Mouse (Mus musculus) urinary bladder, postnatal 14 days (tissue): ENCODE results near the gene Tubal3.
"Not testable (repeated sequence)": the region's sequence is repeated elsewhere in the genome, so short reads cannot be mapped to it uniquely, and the experiment has no call there.

Experiments
- DNase-seq: peaks from one replicate; pipeline ENCODE4 v3.0.0; 2021; ENCODE audit warnings: low spot score

The Tubal3 gene

DNA sequence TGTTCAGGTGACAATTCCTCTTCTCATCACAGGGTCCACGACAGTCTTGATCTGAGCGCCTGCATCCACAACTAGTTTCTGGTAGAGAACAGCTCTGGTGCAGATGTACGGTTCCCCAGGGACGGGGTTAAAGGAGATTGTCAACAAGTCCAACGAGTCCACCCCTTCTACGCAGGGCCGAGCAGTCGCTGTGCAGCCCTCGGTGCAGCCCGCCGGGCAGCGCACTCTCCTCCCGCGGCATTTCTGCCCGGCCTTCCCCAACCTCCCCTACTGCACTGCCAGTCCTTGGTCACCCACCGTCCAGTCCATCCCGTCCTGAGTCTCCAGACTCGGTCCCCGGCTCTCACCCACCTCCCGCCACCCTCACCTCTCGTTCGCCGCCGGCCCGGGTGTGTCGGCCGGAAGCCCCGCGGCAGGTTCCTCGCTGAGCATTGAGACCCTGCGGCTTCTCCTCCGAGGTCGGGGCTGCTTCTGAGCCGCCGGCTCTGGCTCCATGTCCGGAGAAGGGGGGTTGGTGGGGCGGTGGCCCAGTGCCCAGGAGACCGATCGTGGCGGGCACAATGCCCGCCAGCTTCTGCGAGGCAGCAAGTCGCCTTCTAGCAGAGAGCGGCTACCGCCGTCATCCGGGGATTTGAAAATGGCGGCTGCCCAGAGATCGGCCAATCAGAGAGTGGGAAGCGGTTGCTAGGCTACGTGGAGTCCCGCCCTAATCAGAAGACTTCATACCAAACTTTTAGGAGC is at the start of gene Tubal3, which contains the start of gene Net1:
Tubal3 (plus strand) TSS at position 704 of the 741 bp plus-strand sequence.
Net1 (minus strand) TSS at position 650 of the 741 bp plus-strand sequence.
- peak; percentile 87 for DNase-seq

DNA sequence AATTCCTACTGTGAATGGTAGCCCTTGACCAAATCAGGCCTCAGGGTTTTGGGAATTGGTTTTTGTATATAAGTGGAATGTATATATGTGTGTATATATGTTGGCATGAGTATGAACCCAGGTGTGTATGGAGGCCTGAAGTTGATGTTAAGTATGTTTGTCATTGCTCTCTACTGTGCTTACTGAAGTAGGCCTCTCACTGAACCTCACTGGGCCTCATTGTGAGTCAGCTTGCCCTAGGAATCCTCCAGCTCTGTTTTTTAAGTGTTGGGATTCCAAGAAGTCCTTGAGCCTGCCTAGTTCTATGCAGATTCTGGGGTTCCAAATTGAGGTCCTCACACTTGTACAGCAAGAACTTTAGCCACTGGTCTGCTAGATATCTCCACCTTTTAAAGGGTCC is 48.2 kb upstream of the Tubal3 start:
- DNase-seq = no peak

DNA sequence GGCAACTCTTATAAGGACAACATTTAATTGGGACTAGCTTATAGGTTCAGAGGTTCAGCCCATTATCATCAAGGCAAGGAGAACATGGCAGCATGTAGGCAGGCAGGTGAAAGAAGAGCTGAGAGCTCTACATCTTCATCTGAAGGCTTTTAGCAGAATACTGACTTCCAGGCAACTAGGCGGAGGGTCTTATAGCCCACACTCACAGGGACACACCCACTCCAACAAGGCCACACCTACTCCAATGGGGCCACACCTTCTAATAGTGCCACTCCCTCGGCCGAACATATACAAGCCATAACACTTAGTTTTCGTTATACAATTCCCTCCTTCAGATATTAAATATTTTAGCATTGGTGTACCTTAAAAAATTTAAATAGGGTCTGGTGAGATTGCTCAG is 45.2 kb upstream of the Tubal3 start:
- no peak for DNase-seq

DNA sequence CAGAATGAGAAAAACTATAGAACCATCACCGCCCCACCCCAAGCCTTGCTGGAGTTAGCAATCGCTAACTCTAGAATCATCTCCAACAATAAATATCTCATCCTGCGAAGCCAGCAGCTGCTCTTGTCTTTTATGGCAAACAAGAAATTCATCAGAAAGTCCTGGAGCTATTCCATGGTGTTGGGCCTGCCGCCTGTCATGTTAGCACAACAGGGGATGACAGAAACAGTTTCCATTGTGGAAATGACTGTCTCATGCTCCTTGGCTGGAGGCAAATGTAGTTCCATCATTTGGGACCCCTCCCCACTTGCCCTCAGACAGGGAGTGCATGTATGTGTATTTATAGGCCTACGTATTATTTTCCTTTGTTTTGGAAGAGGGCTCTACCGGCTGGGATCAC is 41.6 kb upstream of the Tubal3 start:
- no peak for DNase-seq

DNA sequence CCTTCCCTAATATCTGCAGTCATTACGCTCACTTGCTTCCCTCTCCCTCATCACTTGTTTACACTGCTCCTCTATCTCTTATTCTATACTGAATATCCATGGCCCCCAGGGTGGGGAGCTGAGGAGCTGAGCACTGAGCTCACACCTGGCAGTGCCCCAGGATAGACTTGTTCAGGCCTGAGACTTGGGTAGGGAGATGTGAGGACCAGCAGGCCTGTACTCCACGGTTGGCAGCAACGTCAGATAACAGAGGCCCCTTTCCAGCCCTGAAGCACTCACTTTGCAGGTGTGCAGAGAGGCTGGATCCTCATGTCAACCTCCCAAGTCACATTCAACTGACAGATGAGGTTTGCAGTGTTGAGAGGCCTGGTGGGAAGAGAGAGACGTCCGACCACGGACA is 40.9 kb upstream of the Tubal3 start:
- DNase-seq = peak; percentile 67

DNA sequence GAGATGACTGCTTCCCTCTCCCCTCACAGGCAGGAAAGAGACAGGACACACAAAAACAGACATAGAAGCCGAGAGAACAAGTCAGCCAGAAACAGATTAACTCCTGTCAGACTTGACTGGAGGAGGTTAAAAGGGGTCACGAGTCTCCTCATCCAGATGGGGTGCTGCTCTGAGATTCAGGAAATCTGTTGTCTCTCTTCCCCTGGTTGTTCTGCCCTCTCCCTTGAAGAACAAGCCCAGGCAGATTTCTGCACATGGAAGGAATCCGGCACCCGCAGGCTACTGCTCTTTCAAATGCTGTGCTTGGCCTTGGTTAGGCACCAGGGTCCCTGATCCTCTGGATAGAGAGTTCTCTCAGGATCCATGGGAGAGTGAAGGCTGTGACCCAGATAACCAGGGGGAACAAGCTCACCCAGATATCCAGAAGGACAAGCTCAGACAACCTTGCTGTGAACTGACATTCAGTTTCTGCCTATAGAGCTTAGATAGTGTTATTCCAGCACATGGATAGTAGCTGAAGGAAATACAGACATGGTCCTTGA is 40.3 kb upstream of the Tubal3 start:
- DNase-seq = peak; percentile 41

DNA sequence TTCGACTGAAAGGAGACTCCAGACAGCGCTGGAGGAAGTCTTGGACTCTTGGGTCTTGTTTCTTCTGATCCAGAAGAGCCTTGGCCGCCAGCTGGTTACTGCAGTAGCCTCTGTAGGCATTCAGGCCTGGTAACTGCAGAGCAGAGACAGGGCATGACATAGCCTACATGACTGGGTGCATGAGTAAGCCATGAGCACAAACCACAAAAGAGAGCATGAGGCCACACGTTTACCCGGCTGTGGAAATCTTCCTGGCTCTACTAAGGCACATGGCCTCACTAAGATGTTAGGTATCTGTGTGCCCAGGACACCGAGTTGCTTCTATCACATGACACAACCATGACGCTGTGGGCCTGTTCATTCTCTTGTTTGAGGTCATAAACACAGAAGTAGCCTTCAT is 31.4 kb upstream of the Tubal3 start:
- DNase-seq = no peak

DNA sequence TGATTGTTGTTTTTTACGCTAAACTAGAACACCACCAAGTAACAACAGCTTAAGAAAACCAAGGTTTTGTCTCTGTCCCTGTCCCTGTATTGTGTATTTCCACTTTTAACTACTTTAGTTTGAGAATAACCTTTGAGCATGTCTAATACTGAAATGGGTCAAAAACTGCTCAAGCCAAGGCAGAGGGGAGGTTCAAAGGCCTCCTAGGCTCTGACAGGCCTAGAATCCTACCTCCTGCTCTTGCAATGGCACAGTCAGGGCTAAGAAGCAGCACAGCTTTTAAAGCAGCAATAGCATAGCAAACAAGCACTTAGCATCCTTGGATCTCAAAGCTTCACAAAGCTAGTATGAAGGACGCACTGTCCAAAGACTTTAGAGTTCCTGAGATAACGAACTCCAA is 29.0 kb upstream of the Tubal3 start:
- DNase-seq = no peak

DNA sequence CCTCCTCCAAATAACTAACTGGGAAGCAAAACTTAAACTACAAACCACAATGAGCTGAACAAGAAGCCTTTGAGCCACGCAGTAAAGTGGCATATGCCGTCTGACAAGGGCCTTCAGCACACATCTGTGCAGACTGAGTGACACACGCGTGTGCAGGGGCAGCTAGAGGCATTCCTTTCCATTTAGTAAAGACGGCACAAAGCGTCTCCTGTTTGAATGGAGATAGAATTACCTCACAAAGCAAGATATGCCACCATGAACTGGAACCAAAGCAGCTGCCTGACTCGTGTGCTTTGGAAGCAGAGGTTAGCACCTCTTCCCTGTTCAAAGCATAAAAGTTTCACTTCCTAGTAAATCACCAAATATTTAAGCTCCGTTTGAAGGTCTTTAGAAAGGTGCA is 28.0 kb upstream of the Tubal3 start:
- no peak for DNase-seq

DNA sequence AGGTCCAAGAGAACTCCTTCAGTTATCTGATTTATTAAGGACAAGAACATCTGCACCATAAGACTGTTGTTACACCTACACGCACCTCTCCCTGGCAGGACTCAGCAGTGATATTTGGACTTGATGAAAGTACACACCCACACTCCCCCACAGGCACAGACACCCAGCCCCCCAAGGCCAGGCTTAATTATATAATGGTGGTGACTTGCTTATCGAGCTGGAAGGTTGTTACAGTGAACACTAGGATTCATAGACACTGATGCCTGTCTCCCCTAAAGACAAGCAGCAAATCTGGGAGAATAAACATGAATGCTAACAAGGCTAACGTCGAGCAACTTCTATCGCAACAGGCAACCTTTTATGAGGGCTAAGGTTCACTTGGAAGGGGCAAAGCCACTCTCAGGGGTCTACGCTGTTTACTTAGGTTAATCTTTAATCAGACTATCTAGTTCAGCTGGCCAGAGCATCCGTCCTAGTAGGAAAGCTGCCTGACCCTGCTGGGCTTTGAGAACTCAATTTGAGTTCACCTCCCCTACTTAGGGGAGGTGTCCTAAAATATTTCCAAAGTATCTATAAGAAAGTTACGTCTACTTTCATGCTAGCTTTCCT is 26.5 kb upstream of the Tubal3 start:
- DNase-seq = no peak

DNA sequence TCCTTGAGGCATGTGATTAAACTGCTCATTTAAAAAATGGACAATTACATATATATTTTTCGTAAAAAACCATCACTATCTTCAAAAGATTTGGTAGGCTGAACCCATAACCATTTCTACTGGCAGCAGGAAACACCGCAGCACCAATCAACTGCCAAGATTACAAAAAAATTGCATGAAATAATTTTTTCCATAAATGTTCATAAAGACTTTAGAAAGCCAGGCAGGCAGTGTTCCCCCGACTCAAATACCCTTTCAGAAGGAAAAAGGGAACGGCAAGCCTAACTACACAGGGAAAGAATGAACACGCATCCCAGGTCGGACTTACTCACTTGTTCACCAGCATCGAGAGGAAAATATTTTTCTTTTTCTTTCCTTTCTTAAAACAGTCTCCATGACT is 25.5 kb upstream of the Tubal3 start:
- no peak for DNase-seq

DNA sequence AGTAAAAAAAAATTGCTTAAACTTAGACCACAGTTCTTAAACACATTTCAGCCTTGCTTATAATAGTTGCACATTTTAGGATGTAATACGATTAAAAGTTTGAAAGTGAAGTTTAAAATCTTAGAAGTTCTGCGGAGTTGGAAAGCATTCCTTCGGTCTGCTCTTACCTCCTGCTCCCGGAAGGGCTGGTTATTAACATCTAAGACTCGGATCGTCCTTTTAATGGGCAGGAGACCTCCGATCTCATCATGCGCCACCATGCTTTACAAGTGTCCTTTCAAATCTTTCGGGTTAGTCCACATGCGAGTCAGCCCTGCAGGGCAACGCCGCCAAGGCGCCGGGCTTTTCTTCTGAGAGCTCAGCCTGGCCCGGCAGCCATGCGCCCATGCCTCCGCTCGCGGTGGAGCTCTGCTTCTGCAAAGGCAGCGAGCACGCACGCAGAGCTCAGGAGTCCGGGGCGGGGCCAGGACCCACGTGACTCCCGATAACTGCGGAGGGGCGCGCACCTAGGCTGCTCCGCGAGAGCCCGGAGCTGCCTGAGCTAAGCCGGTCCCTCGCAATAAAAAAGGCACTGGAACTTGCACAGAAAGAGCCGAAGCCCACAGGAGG is 24.8 kb upstream of the Tubal3 start:
- DNase-seq = peak; percentile 94

DNA sequence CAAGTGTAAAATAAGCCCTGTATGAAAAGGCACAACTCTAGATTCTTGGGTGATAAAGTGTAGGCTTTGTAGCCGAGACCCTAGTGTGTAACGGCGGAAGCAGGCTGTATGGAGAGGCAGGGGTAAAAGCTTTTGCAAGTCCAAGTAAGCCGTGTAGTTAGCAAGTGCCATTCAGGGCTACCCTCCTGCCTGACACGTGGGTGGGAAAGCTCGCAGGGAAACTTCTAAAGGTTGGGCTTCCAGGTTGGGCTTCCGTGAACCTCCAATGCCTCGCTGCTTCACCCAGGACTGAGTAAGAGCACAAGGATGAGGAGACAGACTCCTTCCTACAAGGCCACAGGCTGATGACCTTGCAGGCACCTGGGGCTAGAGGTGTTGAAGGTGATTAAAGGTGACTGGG is 23.5 kb upstream of the Tubal3 start:
- no peak for DNase-seq

DNA sequence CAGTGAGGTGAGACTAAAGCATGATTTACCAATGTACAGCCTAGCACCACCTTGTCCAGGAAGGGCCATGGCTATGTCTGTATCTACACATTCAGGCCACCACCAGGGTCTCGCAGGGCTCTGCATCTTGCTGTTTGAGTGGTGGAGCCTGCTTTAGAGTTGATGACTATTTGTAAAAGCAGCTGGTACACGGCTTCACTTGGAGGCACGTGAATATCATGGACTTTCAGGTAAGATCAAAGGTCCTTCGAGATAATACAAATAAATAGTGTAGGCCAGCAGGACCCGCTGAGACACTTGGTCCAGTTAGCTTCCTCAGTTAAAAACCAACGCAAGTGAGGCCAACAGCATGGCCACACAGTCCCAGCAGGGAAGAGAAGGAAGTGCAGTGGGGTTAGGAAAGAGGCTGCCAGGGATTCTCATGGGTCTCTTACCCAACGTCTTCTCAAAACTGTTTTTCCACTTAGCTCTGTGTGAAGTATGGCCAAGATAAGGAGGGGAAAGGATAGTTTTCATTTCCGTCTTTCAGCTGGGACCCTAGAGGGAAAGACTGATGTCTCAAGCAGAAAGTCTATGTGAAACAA is 22.6 kb upstream of the Tubal3 start:
- no peak for DNase-seq

DNA sequence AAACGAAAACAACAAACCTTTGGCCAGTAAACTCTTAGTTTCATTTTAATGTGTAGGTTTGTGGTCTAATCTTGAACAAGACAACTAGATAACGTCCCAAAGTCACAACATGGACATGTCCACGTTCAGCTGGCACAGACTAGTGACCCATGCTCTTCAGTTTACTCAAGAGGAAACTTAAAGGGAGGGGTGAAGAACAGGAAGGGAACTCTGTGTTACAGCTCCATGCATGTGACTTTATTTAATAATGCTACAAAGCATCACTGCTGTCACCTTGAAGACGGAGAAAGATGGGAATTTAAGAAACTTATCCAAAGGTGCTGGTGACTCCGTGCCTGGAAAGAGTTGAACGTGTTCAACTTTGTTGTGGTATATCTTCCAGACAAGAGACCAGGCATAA is 22.0 kb upstream of the Tubal3 start:
- no peak for DNase-seq

DNA sequence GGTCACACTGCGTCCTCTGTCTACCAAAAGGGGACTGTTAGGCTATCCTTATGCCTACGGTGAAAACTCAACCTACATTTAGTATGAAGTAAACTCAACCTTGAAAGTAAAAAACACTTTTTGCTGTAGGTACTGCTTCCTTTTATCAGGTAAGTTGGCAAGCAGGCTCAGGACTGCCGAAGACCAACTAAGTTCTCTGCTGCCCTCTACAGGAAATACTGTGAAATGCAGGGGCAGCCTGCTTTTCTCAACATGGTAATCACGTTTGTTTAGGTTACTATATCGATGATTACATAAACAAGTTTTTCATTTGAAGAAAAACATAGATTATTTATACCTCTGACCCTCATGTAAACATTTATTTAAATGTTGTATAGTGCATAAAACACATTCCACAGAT is 21.2 kb upstream of the Tubal3 start:
- peak; percentile 79 for DNase-seq

DNA sequence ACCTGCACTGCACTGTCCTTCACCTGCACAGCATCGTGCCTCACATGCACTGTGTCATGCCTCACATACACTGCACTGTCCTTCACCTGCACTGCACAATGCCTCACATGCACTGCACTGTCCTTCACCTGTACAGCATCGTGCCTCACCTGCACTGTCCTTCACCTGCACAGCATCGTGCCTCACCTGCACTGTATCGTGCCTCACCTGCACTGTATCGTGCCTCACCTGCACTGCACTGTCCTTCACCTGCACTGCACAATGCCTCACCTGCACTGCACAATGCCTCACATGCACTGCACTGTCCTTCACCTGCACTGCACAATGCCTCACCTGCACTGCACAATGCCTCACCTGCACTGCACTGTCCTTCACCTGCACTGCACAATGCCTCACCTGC is 19.9 kb upstream of the Tubal3 start:
- not testable (repeated sequence) for DNase-seq

DNA sequence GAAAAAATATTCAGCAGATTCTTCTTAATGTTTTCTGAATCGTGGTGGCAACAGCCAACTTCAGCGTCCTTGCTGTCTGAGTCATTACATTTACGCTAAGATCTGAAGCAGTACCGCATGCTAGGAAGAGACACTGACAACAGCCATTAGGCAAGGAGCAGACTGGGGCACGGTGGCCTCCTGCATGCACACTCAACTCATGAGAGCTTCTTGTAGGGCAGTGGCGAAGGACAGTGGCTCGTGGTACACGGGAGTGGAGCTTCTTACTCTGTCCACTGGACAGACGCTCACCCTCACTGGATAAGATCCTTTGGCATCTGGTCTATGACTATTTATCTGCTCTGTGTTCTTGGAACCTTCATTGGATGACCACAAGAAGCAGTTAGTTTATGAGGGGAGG is 18.8 kb upstream of the Tubal3 start:
- no peak for DNase-seq

DNA sequence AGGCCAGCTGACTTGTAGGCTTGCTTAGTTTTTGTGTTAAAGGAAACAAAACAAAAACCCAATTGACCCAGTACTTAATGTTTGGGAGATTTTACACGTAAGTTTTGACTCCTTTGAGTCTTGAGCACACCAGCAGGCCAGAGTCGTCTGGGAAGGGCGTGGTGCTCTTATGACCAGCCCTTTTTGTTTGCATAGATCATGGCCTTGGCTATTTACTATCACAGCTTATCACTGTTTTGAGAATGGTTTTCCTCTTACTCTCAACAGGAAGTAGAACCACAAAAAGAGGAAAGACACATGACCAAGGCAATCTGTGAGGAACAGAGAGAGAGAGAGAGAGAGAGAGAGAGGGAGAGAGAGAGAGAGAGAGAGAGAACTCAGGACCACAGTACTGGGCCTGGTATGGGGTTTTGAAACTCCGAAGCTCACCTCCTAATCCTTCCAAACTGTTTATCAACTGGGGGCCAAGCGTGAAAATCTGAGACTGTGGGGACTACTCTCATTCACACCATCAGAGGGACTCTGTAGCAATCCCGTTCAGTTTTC is 10.8 kb upstream of the Tubal3 start:
- DNase-seq = no peak

DNA sequence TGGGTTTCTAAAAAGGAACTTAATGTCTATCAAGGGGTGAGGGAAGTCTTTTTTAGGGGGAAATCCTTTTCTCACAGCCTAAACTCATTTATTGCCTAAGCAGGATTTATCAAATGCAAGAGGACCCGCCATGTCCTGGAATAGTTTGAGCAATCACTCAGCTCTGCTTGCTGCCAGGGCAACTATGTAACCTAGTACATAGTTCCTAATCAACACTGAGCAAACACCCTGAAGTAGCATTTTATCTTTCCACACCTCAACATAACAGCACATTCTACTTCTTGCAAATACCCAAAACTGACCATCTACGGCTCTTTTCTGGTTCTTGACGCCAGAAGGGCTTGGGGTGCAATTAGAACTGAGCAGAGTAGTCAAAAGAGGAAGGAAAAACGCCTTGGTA is 9.8 kb upstream of the Tubal3 start:
- DNase-seq = no peak

DNA sequence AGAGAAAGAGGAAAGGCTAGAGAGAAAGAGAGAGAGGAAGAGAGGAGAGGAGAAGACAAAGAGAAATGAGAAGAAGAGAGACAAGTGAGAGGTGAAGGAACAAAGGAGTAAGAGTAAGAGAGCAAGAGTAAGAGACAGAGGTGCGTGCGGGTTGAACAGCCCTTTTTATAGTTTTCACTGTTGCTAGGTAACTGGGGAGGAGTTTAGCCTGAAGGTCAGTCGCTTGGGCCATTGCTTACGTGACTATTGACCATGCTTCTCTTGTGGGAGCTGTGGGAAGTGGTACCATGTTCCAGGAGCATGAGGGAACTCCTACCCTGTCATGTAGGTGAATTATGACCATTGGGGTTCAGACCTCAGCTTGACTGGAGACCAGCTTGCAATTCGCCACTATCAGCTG is 7.7 kb upstream of the Tubal3 start:
- no peak for DNase-seq

DNA sequence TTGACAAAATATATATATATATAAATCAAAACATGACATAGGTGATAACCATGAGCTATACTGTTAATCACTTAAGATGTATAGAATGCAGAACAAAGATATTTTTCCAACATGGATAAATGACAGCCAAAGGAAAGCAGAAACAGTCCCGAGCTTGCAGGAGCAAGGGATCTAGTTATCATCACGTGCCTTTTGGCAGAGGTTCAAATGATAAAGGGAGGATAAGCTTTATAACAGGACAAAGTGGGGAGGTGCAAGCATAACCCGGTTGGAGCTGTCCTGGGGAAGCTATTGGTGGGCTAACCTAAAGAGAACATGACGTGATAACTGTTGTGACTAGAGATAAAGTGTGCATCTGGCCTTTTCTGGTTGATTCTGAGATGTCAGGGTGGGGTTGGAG is 4.6 kb upstream of the Tubal3 start:
- no peak for DNase-seq

DNA sequence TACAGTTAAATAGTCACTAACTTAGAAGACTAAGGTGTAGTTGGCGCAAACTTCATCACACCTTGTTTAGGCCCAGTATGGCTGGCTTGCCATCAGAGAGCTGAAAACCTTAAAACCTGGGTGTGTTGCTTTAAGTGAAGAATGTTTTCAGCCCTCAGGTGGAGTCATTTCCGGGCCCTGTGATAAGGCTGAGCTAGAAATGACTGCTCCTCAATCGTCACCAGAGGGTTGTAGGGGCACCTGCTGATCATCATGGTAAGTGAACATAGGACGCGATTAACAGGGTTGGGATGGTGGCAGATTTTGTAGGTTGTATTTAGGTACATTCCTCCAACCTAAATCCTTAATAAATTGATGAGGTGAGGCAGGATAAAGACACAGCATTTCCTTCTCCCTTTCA is 6.4 kb downstream of the Tubal3 start:
- DNase-seq = no peak
